Mouse (Mus musculus) heart, postnatal 4 days (tissue): ENCODE data around the gene Adh1. TPM values are rescaled to one million over a fixed set of nuclear protein-coding genes. Genes with fewer than 3 reads are reported as not detected.

Experiments
- DNase-seq: peaks from one replicate; pipeline ENCODE4 v3.0.0; 2021
- total RNA-seq, 2 experiments: library from RNA; stranded (reverse); gene quantifications; 2 replicates each; pipeline ENCODE4 v1.2.3; 2021

Gene Adh1
- total RNA-seq, 2 experiments from 2014 or later: 13.3 to 13.5 TPM

- DNase-seq: no peak
These were observed 19.4 kb upstream of the Adh1 start for GRCm38 (mm10) chr3:138241371-138241770.

GRCm38 (mm10) chr3:138242021-138242726 lies 18.6 kb upstream of the Adh1 start:
- DNase-seq: no peak

GRCm38 (mm10) chr3:138242933-138243332 lies 17.9 kb upstream of the Adh1 start:
- DNase-seq: no peak

- no peak for DNase-seq
These were observed 16.4 kb upstream of the Adh1 start for GRCm38 (mm10) chr3:138244338-138244874.

- DNase-seq: no peak
These were observed 14.2 kb upstream of the Adh1 start for GRCm38 (mm10) chr3:138246511-138247020.

- no peak for DNase-seq
These were observed 13.6 kb upstream of the Adh1 start for GRCm38 (mm10) chr3:138247241-138247640.

GRCm38 (mm10) chr3:138248011-138248410 lies 12.8 kb upstream of the Adh1 start:
- DNase-seq: no peak

- DNase-seq: no peak
These were observed 12.0 kb upstream of the Adh1 start for GRCm38 (mm10) chr3:138248746-138249145.

- no peak for DNase-seq
These were observed 9.6 kb upstream of the Adh1 start for GRCm38 (mm10) chr3:138251156-138251555.

- DNase-seq: no peak
These were observed 6.6 kb upstream of the Adh1 start for GRCm38 (mm10) chr3:138254205-138254604.

- no peak for DNase-seq
These were observed 5.4 kb upstream of the Adh1 start for GRCm38 (mm10) chr3:138255366-138255765.

- no peak for DNase-seq
These were observed 4.8 kb upstream of the Adh1 start for GRCm38 (mm10) chr3:138255780-138256550.

GRCm38 (mm10) chr3:138262568-138262967 lies 1.8 kb downstream of the Adh1 start:
- DNase-seq: no peak

- no peak for DNase-seq
These were observed 2.6 kb downstream of the Adh1 start for GRCm38 (mm10) chr3:138263154-138263930.

GRCm38 (mm10) chr3:138264648-138265047 lies 3.9 kb downstream of the Adh1 start:
- DNase-seq: no peak

- no peak for DNase-seq
These were observed 9.7 kb downstream of the Adh1 start for GRCm38 (mm10) chr3:138270507-138270906.

GRCm38 (mm10) chr3:138271297-138271696 lies 10.5 kb downstream of the Adh1 start:
- DNase-seq: no peak

GRCm38 (mm10) chr3:138273080-138273479 lies 12.3 kb downstream of the Adh1 start:
- no peak for DNase-seq

GRCm38 (mm10) chr3:138275100-138275499 lies 14.3 kb downstream of the Adh1 start:
- no peak for DNase-seq

GRCm38 (mm10) chr3:138282556-138282955 lies 21.8 kb downstream of the Adh1 start:
- DNase-seq: no peak

- DNase-seq: no peak
These were observed 23.0 kb downstream of the Adh1 start for GRCm38 (mm10) chr3:138283831-138284230.

- DNase-seq: no peak
These were observed 25.2 kb downstream of the Adh1 start for GRCm38 (mm10) chr3:138285986-138286385.

- no peak for DNase-seq
These were observed 26.9 kb downstream of the Adh1 start for GRCm38 (mm10) chr3:138287686-138288085.
